Mouse (Mus musculus): Measurements from ENCODE around the gene Stab2. TPM values are rescaled to one million over a fixed set of nuclear protein-coding genes. Genes with fewer than 3 reads are reported as not detected.

Stab2 gene
- polyA plus RNA-seq (2015; fragmentation: Nextera tagmentation; extraction: Ambion mirVana): 0.53 and 1.1 TPM in 2 replicates

- no peak for ATAC-seq (ENCODE audit: extremely low read depth, insufficient number of reproducible peaks, low FRiP score, low TSS enrichment)
- Histone ChIP-seq H3K9me3 (no peaks in the 10 kb centered on the region), H3K9ac (no peak within 1 kb of the TSS), H3K27me3 (replicated peaks) (peaks cover 6% of the 10 kb centered on the region; the same call in 1 of the 2 replicates), H3K36me3 (no peaks in the 10 kb centered on the region), H3K4me2 (no peak within 1 kb of the TSS), H3K27ac (replicated peaks) (no peak within 1 kb of the TSS), H3K4me3 (no peak within 1 kb of the TSS), H3K4me1 (no peaks in the 10 kb centered on the region)
- WGBS: 55% methylated on average over 8 of the region's 8 CpGs
Observed at GRCm38 (mm10) chr10:87007385-87008214, at the start of gene Stab2. Gene Stab2, minus strand, starts transcription at chr10:87008025.

- ATAC-seq (ENCODE audit: extremely low read depth, insufficient number of reproducible peaks, low FRiP score, low TSS enrichment): no peak
- Histone ChIP-seq H3K4me1 (no peaks in the 10 kb centered on the region), H3K27me3 (replicated peaks) (peaks cover 9% of the 10 kb centered on the region), H3K9me3 (no peaks in the 10 kb centered on the region), H3K27ac (replicated peaks) (no peak overlapping the region), H3K4me2 (no peak overlapping the region), H3K36me3 (no peaks in the 10 kb centered on the region), H3K4me3 (no peak overlapping the region), H3K9ac (no peak overlapping the region)
- 45% methylated on average over 4 of the region's 4 CpGs for WGBS
Observed at GRCm38 (mm10) chr10:87051714-87052113, 43.9 kb upstream of the Stab2 start.

- Histone ChIP-seq H3K4me3 (no peak overlapping the region), H3K9ac (no peak overlapping the region), H3K4me1 (0 out of 2 replicates have a peak, but pooled peaks cover 3% of the 10 kb centered on the region), H3K27me3 (replicated peaks) (peaks cover 11% of the 10 kb centered on the region), H3K4me2 (no peak overlapping the region), H3K36me3 (no peaks in the 10 kb centered on the region), H3K9me3 (no peaks in the 10 kb centered on the region), H3K27ac (replicated peaks) (no peak overlapping the region)
- 63% methylated on average over 3 of the region's 3 CpGs for WGBS
- no peak for ATAC-seq (ENCODE audit: extremely low read depth, insufficient number of reproducible peaks, low FRiP score, low TSS enrichment)
Observed at GRCm38 (mm10) chr10:87049179-87049578, 41.4 kb upstream of the Stab2 start.

- no peak overlapping the region for H3K9ac ChIP-seq
- no peak for ATAC-seq (ENCODE audit: extremely low read depth, insufficient number of reproducible peaks, low FRiP score, low TSS enrichment)
- H3K36me3 ChIP-seq: no peaks in the 10 kb centered on the region
- H3K27me3 ChIP-seq (replicated peaks): peaks cover 27% of the 10 kb centered on the region; the same call in 1 of the 2 replicates
- H3K4me3 ChIP-seq: no peak overlapping the region
- no peaks in the 10 kb centered on the region for H3K9me3 ChIP-seq
- H3K4me2 ChIP-seq: no peak overlapping the region
- H3K27ac ChIP-seq (replicated peaks): no peak overlapping the region
- H3K4me1 ChIP-seq: 0 out of 2 replicates have a peak, but pooled peaks cover 3% of the 10 kb centered on the region
- 81% methylated on average over 10 of the region's 10 CpGs for WGBS
Observed at GRCm38 (mm10) chr10:87046931-87047468, 39.2 kb upstream of the Stab2 start.

GRCm38 (mm10) chr10:87046469-87046868, 38.6 kb upstream of the Stab2 start:
- Histone ChIP-seq H3K36me3 (no peaks in the 10 kb centered on the region), H3K4me1 (0 out of 2 replicates have a peak, but pooled peaks cover 3% of the 10 kb centered on the region), H3K27ac (replicated peaks) (no peak overlapping the region), H3K4me2 (no peak overlapping the region), H3K9me3 (no peaks in the 10 kb centered on the region), H3K4me3 (no peak overlapping the region), H3K9ac (no peak overlapping the region), H3K27me3 (replicated peaks) (peaks cover 27% of the 10 kb centered on the region; the same call in 1 of the 2 replicates)
- no peak for ATAC-seq (ENCODE audit: extremely low read depth, insufficient number of reproducible peaks, low FRiP score, low TSS enrichment)
- WGBS: 27% methylated on average over 6 of the region's 6 CpGs

- Histone ChIP-seq H3K9ac (no peak overlapping the region), H3K27ac (replicated peaks) (0 out of 2 replicates have a peak overlapping the region, but pooled peaks have one; percentile 48), H3K36me3 (no peaks in the 10 kb centered on the region), H3K27me3 (replicated peaks) (peaks cover 30% of the 10 kb centered on the region; the same call in 1 of the 2 replicates), H3K4me2 (no peak overlapping the region), H3K4me3 (no peak overlapping the region), H3K4me1 (0 out of 2 replicates have a peak, but pooled peaks cover 3% of the 10 kb centered on the region), H3K9me3 (no peaks in the 10 kb centered on the region)
- WGBS: 35% methylated on average over 3 of the region's 3 CpGs
- ATAC-seq (ENCODE audit: extremely low read depth, insufficient number of reproducible peaks, low FRiP score, low TSS enrichment): no peak; the same call in 1 of the 2 replicates
Observed at GRCm38 (mm10) chr10:87045273-87045672, 37.4 kb upstream of the Stab2 start.

- Histone ChIP-seq H3K36me3 (no peaks in the 10 kb centered on the region), H3K4me1 (peaks cover 26% of the 10 kb centered on the region), H3K4me3 (no peak overlapping the region), H3K9me3 (no peaks in the 10 kb centered on the region), H3K4me2 (no peak overlapping the region), H3K9ac (no peak overlapping the region), H3K27ac (replicated peaks) (no peak overlapping the region), H3K27me3 (replicated peaks) (peaks cover 32% of the 10 kb centered on the region; the same call in 1 of the 2 replicates)
- ATAC-seq (ENCODE audit: extremely low read depth, insufficient number of reproducible peaks, low FRiP score, low TSS enrichment): no peak
- WGBS: 88% methylated on average over 7 of the region's 7 CpGs
Observed at GRCm38 (mm10) chr10:87041265-87041664, 33.4 kb upstream of the Stab2 start.

- ATAC-seq (ENCODE audit: extremely low read depth, insufficient number of reproducible peaks, low FRiP score, low TSS enrichment): no peak
- Histone ChIP-seq H3K9me3 (no peaks in the 10 kb centered on the region), H3K4me2 (no peak overlapping the region), H3K27ac (replicated peaks) (peak overlapping the region; percentile 43; the same call in 1 of the 2 replicates), H3K36me3 (no peaks in the 10 kb centered on the region), H3K9ac (no peak overlapping the region), H3K4me3 (no peak overlapping the region), H3K27me3 (replicated peaks) (peaks cover 31% of the 10 kb centered on the region; the same call in 1 of the 2 replicates), H3K4me1 (peaks cover 24% of the 10 kb centered on the region)
- WGBS: 48% methylated on average over 3 of the region's 3 CpGs
Observed at GRCm38 (mm10) chr10:87039800-87040199, 32.0 kb upstream of the Stab2 start.

GRCm38 (mm10) chr10:87039340-87039739, 31.5 kb upstream of the Stab2 start:
- H3K27me3 ChIP-seq (replicated peaks): peaks cover 27% of the 10 kb centered on the region; the same call in 1 of the 2 replicates
- no peak overlapping the region for H3K9ac ChIP-seq
- ATAC-seq (ENCODE audit: extremely low read depth, insufficient number of reproducible peaks, low FRiP score, low TSS enrichment): peak; percentile 51
- no peak overlapping the region for H3K4me3 ChIP-seq
- WGBS: 41% methylated on average over 6 of the region's 6 CpGs
- no peaks in the 10 kb centered on the region for H3K9me3 ChIP-seq
- H3K27ac ChIP-seq (replicated peaks): peak overlapping the region; percentile 43; the same call in 1 of the 2 replicates
- no peaks in the 10 kb centered on the region for H3K36me3 ChIP-seq
- no peak overlapping the region for H3K4me2 ChIP-seq
- H3K4me1 ChIP-seq: peaks cover 24% of the 10 kb centered on the region

GRCm38 (mm10) chr10:87037062-87037461, 29.2 kb upstream of the Stab2 start:
- peak overlapping the region; percentile 47 for H3K4me2 ChIP-seq
- no peak for ATAC-seq (ENCODE audit: extremely low read depth, insufficient number of reproducible peaks, low FRiP score, low TSS enrichment)
- no peak overlapping the region for H3K4me3 ChIP-seq
- no peaks in the 10 kb centered on the region for H3K36me3 ChIP-seq
- no peaks in the 10 kb centered on the region for H3K9me3 ChIP-seq
- H3K27ac ChIP-seq (replicated peaks): no peak overlapping the region
- 0 out of 2 replicates have a peak overlapping the region, but pooled peaks have one; percentile 37 for H3K9ac ChIP-seq
- peaks cover 10% of the 10 kb centered on the region; the same call in 1 of the 2 replicates for H3K27me3 ChIP-seq (replicated peaks)
- peaks cover 24% of the 10 kb centered on the region for H3K4me1 ChIP-seq
- WGBS: 27% methylated on average over 5 of the region's 5 CpGs

GRCm38 (mm10) chr10:87036271-87036703, 28.5 kb upstream of the Stab2 start:
- Histone ChIP-seq H3K27ac (replicated peaks) (no peak overlapping the region), H3K9me3 (no peaks in the 10 kb centered on the region), H3K4me3 (0 out of 2 replicates have a peak overlapping the region, but pooled peaks have one; percentile 3), H3K9ac (no peak overlapping the region), H3K4me1 (peaks cover 24% of the 10 kb centered on the region), H3K4me2 (peak overlapping the region; percentile 47), H3K27me3 (replicated peaks) (peaks cover 10% of the 10 kb centered on the region; the same call in 1 of the 2 replicates), H3K36me3 (no peaks in the 10 kb centered on the region)
- WGBS: 49% methylated on average over 14 of the region's 14 CpGs
- no peak for ATAC-seq (ENCODE audit: extremely low read depth, insufficient number of reproducible peaks, low FRiP score, low TSS enrichment)

All from heart, embryonic 13.5 days (tissue).